Mouse (Mus musculus) olfactory bulb, adult 2 months (tissue): ENCODE results near the gene Ptprcap.

Source experiments
- CTCF ChIP-seq: fragments of 200-500 bp; IDR thresholded peaks from 2 replicates; pipeline ENCODE4 v1.5.1; 2012; ENCODE audit warnings: low read depth, mild to moderate bottlenecking, low read length, moderate library complexity; ENCODE audit not compliant: insufficient read depth
- POLR2A ChIP-seq: fragments of 200-500 bp; IDR thresholded peaks from 2 replicates; pipeline ENCODE4 v1.6.1; 2012; ENCODE audit warnings: mild to moderate bottlenecking, low read depth, low read length, moderate library complexity; ENCODE audit not compliant: insufficient read depth

DNA sequence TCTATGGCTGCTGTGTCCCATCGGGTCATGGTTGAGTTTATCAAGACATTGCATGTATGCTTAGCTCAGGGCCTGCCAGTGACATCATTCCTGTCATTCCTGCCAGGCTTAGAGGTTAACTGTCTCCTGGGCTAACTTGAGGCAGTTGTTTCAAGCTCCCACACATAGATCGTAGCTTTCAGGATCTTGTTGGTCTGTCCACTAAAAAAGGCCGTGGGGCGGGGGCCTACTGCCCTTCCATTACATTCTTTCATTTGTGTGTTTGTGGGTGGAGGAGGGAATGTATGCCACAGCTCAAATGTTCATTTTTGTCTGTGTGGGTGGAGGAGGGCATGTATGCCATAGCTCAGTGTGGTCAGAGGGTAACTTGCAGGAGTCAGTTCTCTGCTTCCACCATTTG is 23.3 kb upstream of the Ptprcap start:
- TF ChIP-seq CTCF (no peak), POLR2A (no peak)
